Mouse (Mus musculus): Measurements from ENCODE around the gene Ptprn2. TPM values are rescaled to one million over a fixed set of nuclear protein-coding genes. Genes with fewer than 3 reads are reported as not detected.

Ptprn2 gene
- total and polyA plus RNA-seq, 3 experiments, result 0.17 TPM; not detected in 2

- Histone ChIP-seq H3K9ac (ENCODE audit: insufficient read depth, low read depth) (no peak overlapping the region), H3K4me3 (replicated peaks in 1 of 3; ENCODE audit: low read depth in 2 of 3, low read length in 2 of 3, poor library complexity in 1 of 3) (no peak overlapping the region), H3K79me2 (replicated peaks; ENCODE audit: control insufficient read depth, extremely low read depth, insufficient read depth, poor library complexity, severe bottlenecking) (no peaks in the 10 kb centered on the region), H3K27ac (ENCODE audit: insufficient read depth, low read depth) (no peak overlapping the region), H3K27me3 (replicated peaks) (peaks cover 10% of the 10 kb centered on the region), H3K36me3 (replicated peaks in 1 of 2; ENCODE audit: control insufficient read depth in 1 of 2, insufficient read depth in 1 of 2, low read length in 1 of 2) (no peaks in the 10 kb centered on the region), H3K4me2 (ENCODE audit: insufficient read depth, low read depth, poor library complexity, severe bottlenecking) (peak overlapping the region; percentile 25; the same call in 1 of the 2 replicates), H3K9me3 (replicated peaks; ENCODE audit: low read length) (no peaks in the 10 kb centered on the region), H3K4me1 (ENCODE audit: control insufficient read depth in 1 of 2, insufficient read depth in 2 of 2) (peaks cover 0 to 9% of the 10 kb centered on the region in 2 experiments; a peak in 2 of 4 replicates)
- TF ChIP-seq RAD21 (IDR thresholded peaks at IDR 0.05; ENCODE audit: low read depth, low read length) (no peak; the same call in none of the 2 replicates), JUND (conservative IDR thresholded peaks at IDR 0.05; ENCODE audit: low read depth, low read length) (no peak), SIN3A (IDR thresholded peaks at IDR 0.05; ENCODE audit: low read length) (no peak), MEF2A (IDR thresholded peaks at IDR 0.05; ENCODE audit: borderline replicate concordance, low read depth, low read length) (no peak), USF2 (conservative IDR thresholded peaks at IDR 0.05; ENCODE audit: low read depth, low read length) (no peak), ZNF384 (IDR thresholded peaks at IDR 0.05; ENCODE audit: low read depth, low read length) (no peak), NELFE (IDR thresholded peaks at IDR 0.05; ENCODE audit: low read depth, low read length) (peak; percentile 21; the same call in 1 of the 2 replicates), CTCF (conservative IDR thresholded peaks at IDR 0.05 in 1 of 2, IDR thresholded peaks at IDR 0.05 in 1 of 2; ENCODE audit: low read depth in 2 of 2, low read length in 2 of 2) (peak; percentile 50 to 96), POLR2AphosphoS2 (IDR thresholded peaks at IDR 0.05; ENCODE audit: low read depth, low read length) (no peak), POLR2A (IDR thresholded peaks at IDR 0.05; ENCODE audit: low read depth, low read length) (no peak), SMC3 (IDR thresholded peaks at IDR 0.05; ENCODE audit: low read depth, low read length) (peak; percentile 94), ZKSCAN1 (IDR thresholded peaks at IDR 0.05; ENCODE audit: borderline replicate concordance, low read depth, low read length) (no peak), UBTF (IDR thresholded peaks at IDR 0.05; ENCODE audit: low read depth, low read length) (no peak), GABPA (IDR thresholded peaks at IDR 0.05; ENCODE audit: insufficient replicate concordance, low read depth, low read length) (no peak), MAX (IDR thresholded peaks at IDR 0.05; ENCODE audit: low read length) (peak; percentile 85), JUN (IDR thresholded peaks at IDR 0.05; ENCODE audit: insufficient read depth, low read depth, low read length) (no peak), ZMIZ1 (IDR thresholded peaks at IDR 0.05; ENCODE audit: low read depth, low read length) (no peak), MXI1 (IDR thresholded peaks at IDR 0.05; ENCODE audit: low read depth, low read length) (peak; percentile 60), MAZ (IDR thresholded peaks at IDR 0.05; ENCODE audit: low read depth, low read length) (no peak), USF1 (IDR thresholded peaks at IDR 0.05; ENCODE audit: low read depth, low read length) (no peak), TCF12 (IDR thresholded peaks at IDR 0.05; ENCODE audit: low read depth, low read length) (no peak), NRF1 (IDR thresholded peaks at IDR 0.05; ENCODE audit: low read depth, low read length) (no peak), MAFK (IDR thresholded peaks at IDR 0.05; ENCODE audit: insufficient replicate concordance, low read length) (no peak), ELF1 (IDR thresholded peaks at IDR 0.05; ENCODE audit: low read depth, low read length) (peak; percentile 38; the same call in 1 of the 2 replicates), E2F4 (IDR thresholded peaks at IDR 0.05; ENCODE audit: insufficient replicate concordance, low read depth, low read length) (no peak), EP300 (IDR thresholded peaks at IDR 0.05; ENCODE audit: low read length) (no peak), TBP (conservative IDR thresholded peaks at IDR 0.05; ENCODE audit: low read depth, low read length) (no peak), PAX5 (IDR thresholded peaks at IDR 0.05; ENCODE audit: low read length) (no peak), ETS1 (conservative IDR thresholded peaks at IDR 0.05; ENCODE audit: low read depth, low read length) (no peak), CHD1 (IDR thresholded peaks at IDR 0.05; ENCODE audit: low read depth, low read length) (no peak), BHLHE40 (IDR thresholded peaks at IDR 0.05; ENCODE audit: low read depth, low read length) (0 out of 2 replicates have a peak, but pooled peaks have one; percentile 7), MYC (IDR thresholded peaks at IDR 0.05; ENCODE audit: low read depth, low read length) (peak; percentile 92), RCOR1 (conservative IDR thresholded peaks at IDR 0.05; ENCODE audit: low read depth, low read length) (no peak), IRF4 (IDR thresholded peaks at IDR 0.05; ENCODE audit: low read depth, low read length) (peak; percentile 66), ZC3H11A (IDR thresholded peaks at IDR 0.05; ENCODE audit: low read depth, low read length) (peak; percentile 62), HCFC1 (IDR thresholded peaks at IDR 0.05; ENCODE audit: low read depth, low read length) (no peak), CHD2 (IDR thresholded peaks at IDR 0.05; ENCODE audit: low read length) (no peak), KAT2A (IDR thresholded peaks at IDR 0.05; ENCODE audit: insufficient replicate concordance, low read length) (no peak)
- dilution Hi-C loops (cut with MboI; ENCODE audit: extremely low pct_ligation_motif_present, extremely low pct_unique_long_range_greater_than_20kb, low sequenced_read_pairs) (no loop called here), in situ Hi-C loops (cut with MboI; ENCODE audit: low pct_ligation_motif_present, low pct_unique_long_range_greater_than_20kb, low sequenced_read_pairs) (no loop called here)
- peak; percentile 79 for DNase-seq (ENCODE audit: extremely low read depth)
These were observed 134.3 kb downstream of the Ptprn2 start for GRCm38 (mm10) chr12:116619868-116620267.
